Mouse (Mus musculus): ENCODE results near the gene Hltf. TPM values are rescaled to one million over a fixed set of nuclear protein-coding genes. Genes with fewer than 3 reads are reported as not detected.
A peak's percentile ranks its signal among the peaks of the same experiment; 100 is the strongest.
"Not testable (repeated sequence)": the region's sequence is repeated elsewhere in the genome, so short reads cannot be mapped to it uniquely, and the experiment has no call there.

Hltf gene
- 10 to 100 TPM; 16.7 TPM for total RNA-seq (2021)
- long read RNA-seq, experiment 1, full-length matches to known transcripts = 4 of 7 reads
- long read RNA-seq, experiment 1, partial matches to known transcripts = 0 of 7 reads
- long read RNA-seq, experiment 1, other reads (novel, unspliced or antisense) = 3 of 7 reads
- long read RNA-seq, experiment 2, full-length matches to known transcripts = 2 of 8 reads
- long read RNA-seq, experiment 2, partial matches to known transcripts = 2 of 8 reads
- long read RNA-seq, experiment 2, other reads (novel, unspliced or antisense) = 4 of 8 reads

DNA sequence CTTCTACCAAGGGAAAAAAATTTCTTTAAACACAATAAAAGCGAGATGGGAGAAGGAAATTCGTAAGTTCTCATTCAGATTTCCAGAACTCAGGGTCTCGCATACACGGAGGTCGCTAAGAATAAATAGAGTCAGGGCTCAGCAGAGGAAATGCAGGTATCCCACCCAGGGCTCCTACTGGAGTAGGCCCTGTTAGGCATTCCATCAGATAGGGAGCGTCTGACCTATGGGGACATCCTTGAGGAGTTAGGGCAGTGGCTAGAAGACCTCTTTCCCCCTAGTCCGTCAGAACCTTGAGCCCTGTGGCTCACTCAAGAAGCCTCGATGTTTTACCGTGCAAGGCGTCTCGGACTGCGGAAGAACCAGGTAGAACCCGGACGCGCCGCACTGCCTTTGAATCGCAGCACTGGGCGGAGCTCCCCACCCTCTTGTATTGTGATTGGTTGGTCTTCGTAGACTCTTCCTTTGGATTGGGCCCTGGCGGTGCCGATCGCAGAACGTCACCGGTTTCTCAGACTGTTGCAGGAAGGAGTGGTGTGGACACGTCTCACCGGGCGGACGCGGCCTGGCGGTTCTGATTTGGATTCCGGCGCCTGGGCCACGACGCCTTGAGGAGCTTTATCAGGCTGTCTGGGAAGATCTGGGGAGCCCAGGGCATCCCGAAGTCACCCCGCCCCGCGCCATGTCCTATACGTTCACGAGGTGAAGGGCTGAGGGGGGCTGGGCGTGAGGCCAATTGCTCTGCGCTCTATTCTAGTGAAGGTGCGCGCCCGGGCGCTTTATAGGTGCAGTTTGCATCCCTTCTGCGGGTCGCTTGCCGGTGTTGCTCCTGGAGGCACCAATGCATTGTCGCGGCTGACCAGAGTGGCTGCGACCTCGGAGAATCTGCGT is at the start of gene Hltf:
Gene Hltf, plus strand, starts transcription at position 506 of the 891 bp plus-strand sequence.
- intact Hi-C loops (cut with DNase I) = loop anchor here (10.0 kb wide), 1 partner anchor 153 kb away; no protein-coding TSS in a partner anchor
- peak; percentile 96 for DNase-seq (ENCODE audit: low spot score in 2 of 2)

GRCm38 (mm10) chr3:20010464-20010863 is 47.1 kb upstream of the Hltf start:
- intact Hi-C loops (cut with DNase I) = no loop called here

DNA sequence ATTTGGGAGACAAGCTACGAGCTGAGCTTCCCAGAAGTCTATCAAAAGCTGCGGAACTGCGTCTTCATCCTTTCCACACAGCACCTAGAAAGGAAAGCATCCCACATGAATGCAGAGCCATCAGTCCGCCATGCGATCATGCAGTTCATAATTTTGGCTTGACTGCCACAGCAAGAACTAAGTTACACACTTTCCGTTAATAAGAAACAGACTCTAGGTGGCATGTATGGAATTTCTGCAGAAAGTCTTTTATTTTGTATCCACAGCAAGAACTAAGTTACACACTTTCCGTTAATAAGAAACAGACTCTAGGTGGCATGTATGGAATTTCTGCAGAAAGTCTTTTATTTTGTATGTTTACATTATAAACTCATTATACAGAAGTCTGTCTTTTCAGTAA is 46.7 kb upstream of the Hltf start:
- intact Hi-C loops (cut with DNase I); DNase-seq (ENCODE audit: low spot score in 2 of 2): not testable (repeated sequence)

More at GRCm38 (mm10) chr3:20010464-20010863, 47.1 kb upstream of the Hltf start:
- DNase-seq (ENCODE audit: low spot score in 2 of 2) = no peak

- no peak for DNase-seq (ENCODE audit: low spot score in 2 of 2)
- intact Hi-C loops (cut with DNase I) = no loop called here
Measured at GRCm38 (mm10) chr3:20014454-20014853, 43.2 kb upstream of the Hltf start.

- intact Hi-C loops (cut with DNase I) = no loop called here
Measured at GRCm38 (mm10) chr3:20018076-20018475, 39.5 kb upstream of the Hltf start.

GRCm38 (mm10) chr3:20023832-20024231 is 33.8 kb upstream of the Hltf start:
- DNase-seq (ENCODE audit: low spot score in 2 of 2) = no peak
- intact Hi-C loops (cut with DNase I) = no loop called here

More at GRCm38 (mm10) chr3:20018076-20018475, 39.5 kb upstream of the Hltf start:
- DNase-seq (ENCODE audit: low spot score in 2 of 2) = no peak

GRCm38 (mm10) chr3:20026481-20026880 is 31.1 kb upstream of the Hltf start:
- no peak for DNase-seq (ENCODE audit: low spot score in 2 of 2)
- intact Hi-C loops (cut with DNase I) = no loop called here

GRCm38 (mm10) chr3:20026996-20027689 is 30.5 kb upstream of the Hltf start:
- intact Hi-C loops (cut with DNase I) = no loop called here
- peak in 1 of 2 experiments; percentile 17 for DNase-seq (ENCODE audit: low spot score in 2 of 2)

GRCm38 (mm10) chr3:20027788-20028187 is 29.8 kb upstream of the Hltf start:
- intact Hi-C loops (cut with DNase I) = no loop called here
- DNase-seq (ENCODE audit: low spot score in 2 of 2) = no peak

DNA sequence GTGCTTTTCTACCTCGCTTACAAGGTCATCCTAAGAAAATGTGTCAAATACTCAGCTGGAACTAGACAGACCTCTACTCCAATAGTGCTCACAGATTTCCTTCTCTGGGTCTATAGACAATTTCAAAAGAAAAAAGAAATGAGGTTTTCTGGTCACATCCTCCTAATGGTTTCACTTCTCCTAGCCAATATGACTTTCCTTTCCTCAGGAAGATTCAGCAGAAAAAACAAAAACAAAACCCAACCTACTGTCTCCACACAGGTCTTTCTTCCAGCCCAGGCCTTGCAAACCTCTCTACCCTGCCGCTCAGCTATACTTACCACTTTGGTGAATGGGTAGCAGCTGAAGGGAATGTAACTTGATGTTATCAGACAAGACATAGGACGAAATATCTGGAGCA is 29.0 kb upstream of the Hltf start:
- intact Hi-C loops (cut with DNase I) = no loop called here
- DNase-seq (ENCODE audit: low spot score in 2 of 2) = no peak

DNA sequence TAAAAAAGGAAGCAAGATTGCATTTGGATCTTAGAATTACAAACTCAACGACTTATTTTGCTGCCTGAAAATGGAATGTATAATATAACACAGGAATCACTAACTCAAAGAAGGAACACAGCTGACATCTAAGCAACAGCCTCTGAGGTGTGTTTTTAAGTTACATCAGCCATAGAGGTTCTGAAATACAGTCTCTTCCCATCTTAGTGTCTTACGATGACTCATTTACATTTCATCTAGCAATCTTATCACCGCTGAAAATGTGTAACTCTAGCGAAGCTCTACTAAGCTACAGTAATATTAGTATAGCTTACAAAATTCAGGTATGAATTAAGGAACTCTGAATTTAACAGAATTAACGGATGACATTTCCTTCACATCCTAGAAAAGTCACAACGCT is 26.8 kb upstream of the Hltf start:
- no peak for DNase-seq (ENCODE audit: low spot score in 2 of 2)
- intact Hi-C loops (cut with DNase I) = no loop called here

- no peak for DNase-seq (ENCODE audit: low spot score in 2 of 2)
- intact Hi-C loops (cut with DNase I) = no loop called here
Measured at GRCm38 (mm10) chr3:20033761-20034718, 23.6 kb upstream of the Hltf start.

DNA sequence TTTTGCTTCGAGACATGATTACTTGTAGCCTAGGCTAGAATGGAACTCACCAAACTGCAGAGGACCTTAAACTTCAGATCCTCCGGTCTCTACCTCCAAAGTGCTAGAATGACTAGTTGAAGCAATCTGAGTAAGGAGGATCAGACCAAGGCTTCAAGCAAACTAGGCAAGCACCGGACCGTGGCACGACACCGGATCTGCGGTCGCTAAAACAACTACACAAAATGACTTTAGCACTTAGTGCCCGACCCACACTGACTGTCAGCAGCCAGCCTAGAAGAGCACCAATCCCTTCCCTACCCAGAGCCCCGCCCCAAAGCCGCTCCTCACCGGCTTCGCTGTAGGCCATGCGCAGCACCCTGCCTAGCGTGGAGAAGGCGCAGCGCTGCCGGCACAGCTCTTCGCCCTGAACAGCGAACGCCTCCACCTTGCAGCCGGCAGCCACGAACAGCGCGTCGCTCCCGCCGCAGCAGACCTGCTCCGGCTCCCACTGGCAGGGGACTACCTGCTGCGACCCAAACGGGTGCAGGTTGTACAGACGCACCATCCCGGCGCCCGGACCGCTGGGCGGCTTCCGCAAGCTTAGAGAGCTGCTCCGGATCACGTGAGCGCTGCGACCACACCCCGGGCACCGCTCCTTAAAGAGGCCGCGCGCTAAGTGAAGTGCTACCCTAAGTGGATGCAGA is 22.7 kb upstream of the Hltf start, which contains the start of gene Hps3:
Gene Hps3, minus strand, starts transcription at position 597 of the 686 bp plus-strand sequence.
- intact Hi-C loops (cut with DNase I) = no loop called here
- peak; percentile 84 to 88 for DNase-seq (ENCODE audit: low spot score in 2 of 2)

GRCm38 (mm10) chr3:20036069-20036468 is 21.5 kb upstream of the Hltf start:
- intact Hi-C loops (cut with DNase I) = no loop called here
- no peak for DNase-seq (ENCODE audit: low spot score in 2 of 2)

GRCm38 (mm10) chr3:20041461-20041860 is 16.1 kb upstream of the Hltf start:
- intact Hi-C loops (cut with DNase I); DNase-seq (ENCODE audit: low spot score in 2 of 2): not testable (repeated sequence)

- intact Hi-C loops (cut with DNase I); DNase-seq (ENCODE audit: low spot score in 2 of 2): not testable (repeated sequence)
Measured at GRCm38 (mm10) chr3:20044736-20045135, 12.9 kb upstream of the Hltf start.

DNA sequence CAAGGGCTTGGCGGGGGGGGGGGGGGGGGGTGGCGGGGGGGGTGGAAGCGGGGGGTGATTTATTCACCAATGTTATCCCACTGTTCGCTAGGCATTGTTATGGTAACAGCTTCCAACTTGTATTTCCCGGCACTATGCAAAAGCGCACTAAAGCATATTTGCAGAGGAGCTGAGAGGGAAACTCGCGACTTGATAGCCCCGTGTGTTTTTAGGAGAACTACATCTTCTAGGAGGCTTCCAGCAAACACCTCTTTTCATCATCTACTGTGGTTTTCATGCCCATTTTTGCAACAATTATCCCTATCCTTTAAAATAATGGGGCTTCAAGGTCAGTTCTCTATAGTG is 558 bp downstream of the Hltf start:
- peak; percentile 3 to 7 for DNase-seq (ENCODE audit: low spot score in 2 of 2)
- intact Hi-C loops (cut with DNase I) = loop anchor here (10.0 kb wide), 1 partner anchor 153 kb away; no protein-coding TSS in a partner anchor
